Mouse (Mus musculus) kidney, postnatal 36 days (tissue): ENCODE results near the gene Pdzd2.
A peak's percentile ranks its signal among the peaks of the same experiment; 100 is the strongest.

Experiments used
- DNase-seq, 2 experiments: peaks; one replicate each; pipeline ENCODE4 v3.0.0; 2021 to 2022; ENCODE audit warnings: mixed read lengths in 2 of 2

Gene Pdzd2

GRCm38 (mm10) chr15:12429572-12430431 lies 309.9 kb downstream of the Pdzd2 start:
- DNase-seq, result peak; percentile 54 to 67

GRCm38 (mm10) chr15:12427818-12428217 lies 311.9 kb downstream of the Pdzd2 start:
- DNase-seq, result no peak

- DNase-seq, result no peak
Measured at GRCm38 (mm10) chr15:12426342-12426741, 313.4 kb downstream of the Pdzd2 start.

GRCm38 (mm10) chr15:12425049-12425627 lies 314.6 kb downstream of the Pdzd2 start:
- DNase-seq, result no peak

- no peak for DNase-seq
Measured at GRCm38 (mm10) chr15:12424187-12424586, 315.5 kb downstream of the Pdzd2 start.

GRCm38 (mm10) chr15:12420915-12421314 lies 318.8 kb downstream of the Pdzd2 start:
- no peak for DNase-seq

- DNase-seq, result no peak
Measured at GRCm38 (mm10) chr15:12420376-12420775, 319.3 kb downstream of the Pdzd2 start.

- peak in 1 of 2 experiments; percentile 27 for DNase-seq
Measured at GRCm38 (mm10) chr15:12419446-12419845, 320.3 kb downstream of the Pdzd2 start.

- DNase-seq, result no peak
Measured at GRCm38 (mm10) chr15:12415536-12416200, 324.1 kb downstream of the Pdzd2 start.

GRCm38 (mm10) chr15:12414696-12415095 lies 325.0 kb downstream of the Pdzd2 start:
- DNase-seq, result no peak

- no peak for DNase-seq
Measured at GRCm38 (mm10) chr15:12408205-12408604, 331.5 kb downstream of the Pdzd2 start.

GRCm38 (mm10) chr15:12405592-12405991 lies 334.1 kb downstream of the Pdzd2 start:
- no peak for DNase-seq

GRCm38 (mm10) chr15:12397032-12397431 lies 342.7 kb downstream of the Pdzd2 start:
- DNase-seq, result no peak

GRCm38 (mm10) chr15:12394758-12395157 lies 345.0 kb downstream of the Pdzd2 start:
- no peak for DNase-seq

- DNase-seq, result no peak
Measured at GRCm38 (mm10) chr15:12388726-12389489, 350.8 kb downstream of the Pdzd2 start.

- DNase-seq, result no peak
Measured at GRCm38 (mm10) chr15:12384679-12385078, 355.0 kb downstream of the Pdzd2 start.

GRCm38 (mm10) chr15:12380548-12380947 lies 359.2 kb downstream of the Pdzd2 start:
- peak; percentile 48 to 82 for DNase-seq

- DNase-seq, result no peak
Measured at GRCm38 (mm10) chr15:12380057-12380456, 359.7 kb downstream of the Pdzd2 start.

GRCm38 (mm10) chr15:12377800-12378199 lies 361.9 kb downstream of the Pdzd2 start:
- DNase-seq, result peak; percentile 44 to 58

GRCm38 (mm10) chr15:12376491-12377069 lies 363.1 kb downstream of the Pdzd2 start:
- no peak for DNase-seq

- peak; percentile 82 to 90 for DNase-seq
Measured at GRCm38 (mm10) chr15:12375641-12376311, 363.9 kb downstream of the Pdzd2 start.

GRCm38 (mm10) chr15:12374916-12375315 lies 364.8 kb downstream of the Pdzd2 start:
- no peak for DNase-seq
